Mouse (Mus musculus) monocyte, adult 5-6 weeks (primary cell): ENCODE results near the gene Slc18b1. TPM values are rescaled to one million over a fixed set of nuclear protein-coding genes. Genes with fewer than 3 reads are reported as not detected.
"Not testable (repeated sequence)": the region's sequence is repeated elsewhere in the genome, so short reads cannot be mapped to it uniquely, and the experiment has no call there.

ENCODE experiments used
- ATAC-seq: fragments of 153-309, 156-312 bp; replicated peaks from 2 replicates; pipeline ENCODE4 v1.8.0; 2017; ENCODE audit warnings: mild to moderate bottlenecking; ENCODE audit not compliant: low TSS enrichment, insufficient number of reproducible peaks, severe bottlenecking, poor library complexity, low FRiP score
- total RNA-seq: library from RNA; stranded (forward); fragments of 200-1000, 200-491, 200-594 nt; gene quantifications from 3 replicates; pipeline ENCODE4 v1.2.3, GENCODE M21; 2017

Slc18b1 gene
- total RNA-seq, result not detected in 3 replicates

- no peak for ATAC-seq
Observed at GRCm38 (mm10) chr10:23796551-23797503, at the start of gene Slc18b1. Gene Slc18b1, plus strand, starts transcription at chr10:23796986.

- ATAC-seq, result no peak
Observed at GRCm38 (mm10) chr10:23754166-23754565, 42.6 kb upstream of the Slc18b1 start.

GRCm38 (mm10) chr10:23777288-23777945 lies 19.4 kb upstream of the Slc18b1 start:
- no peak for ATAC-seq

GRCm38 (mm10) chr10:23780539-23781275 lies 16.1 kb upstream of the Slc18b1 start:
- ATAC-seq, result no peak

- no peak for ATAC-seq
Observed at GRCm38 (mm10) chr10:23781760-23782735, 14.7 kb upstream of the Slc18b1 start.

GRCm38 (mm10) chr10:23782855-23783492 lies 13.8 kb upstream of the Slc18b1 start:
- no peak for ATAC-seq

GRCm38 (mm10) chr10:23783493-23783884 lies 13.3 kb upstream of the Slc18b1 start:
- ATAC-seq, result no peak

GRCm38 (mm10) chr10:23784121-23784520 lies 12.7 kb upstream of the Slc18b1 start:
- no peak for ATAC-seq

GRCm38 (mm10) chr10:23785599-23785998 lies 11.2 kb upstream of the Slc18b1 start:
- not testable (repeated sequence) for ATAC-seq

- no peak for ATAC-seq
Observed at GRCm38 (mm10) chr10:23786040-23786439, 10.7 kb upstream of the Slc18b1 start.

- ATAC-seq, result not testable (repeated sequence)
Observed at GRCm38 (mm10) chr10:23786631-23787038, 10.2 kb upstream of the Slc18b1 start.

GRCm38 (mm10) chr10:23787062-23787821 lies 9.5 kb upstream of the Slc18b1 start, which contains the start of gene Rps12:
Gene Rps12, minus strand, starts transcription at chr10:23787275.
- ATAC-seq, result peak; percentile 99

- no peak for ATAC-seq
Observed at GRCm38 (mm10) chr10:23788056-23788600, 8.7 kb upstream of the Slc18b1 start.

- no peak for ATAC-seq
Observed at GRCm38 (mm10) chr10:23795871-23796520, 790 bp upstream of the Slc18b1 start.

- no peak for ATAC-seq
Observed at GRCm38 (mm10) chr10:23797606-23798005, 820 bp downstream of the Slc18b1 start.

- no peak for ATAC-seq
Observed at GRCm38 (mm10) chr10:23798142-23798541, 1.4 kb downstream of the Slc18b1 start.
